Mouse (Mus musculus) layer of hippocampus, adult 9-11 months (tissue): ENCODE measurements around the gene Gemin5.
A peak's percentile ranks its signal among the peaks of the same experiment; 100 is the strongest.
"Not testable (repeated sequence)": the region's sequence is repeated elsewhere in the genome, so short reads cannot be mapped to it uniquely, and the experiment has no call there.

Experiments
- DNase-seq: peaks from one replicate; pipeline ENCODE4 v3.0.0; 2022

Gene Gemin5

DNA sequence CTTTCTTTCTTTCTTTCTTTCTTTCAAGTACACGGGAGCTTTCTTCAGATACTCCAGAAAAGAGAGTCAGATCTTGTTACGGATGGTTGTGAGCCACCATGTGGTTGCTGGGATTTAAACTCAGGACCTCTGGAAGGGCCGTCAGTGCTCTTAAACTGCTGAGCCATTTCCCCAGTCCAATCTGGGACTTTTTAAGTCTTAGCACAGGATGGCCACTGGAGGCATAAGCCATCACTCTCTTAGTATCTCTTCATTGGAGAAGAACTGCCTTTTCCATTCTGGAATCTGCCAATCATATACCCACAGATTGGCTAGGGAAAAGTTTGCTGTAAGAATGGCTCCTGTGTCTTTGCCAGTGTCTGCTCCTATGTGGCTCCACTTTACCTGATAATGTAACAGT is 61.3 kb downstream of the Gemin5 start:
- DNase-seq = no peak

- DNase-seq = peak; percentile 60
These were observed 64.0 kb downstream of the Gemin5 start for GRCm38 (mm10) chr11:58104351-58104791.

- DNase-seq = peak; percentile 99
These were observed 64.5 kb downstream of the Gemin5 start, which contains the start of gene Cnot8 for GRCm38 (mm10) chr11:58103697-58104306. Cnot8 (plus strand) TSS chr11:58104153.

GRCm38 (mm10) chr11:58103344-58103653 is 65.0 kb downstream of the Gemin5 start:
- no peak for DNase-seq

GRCm38 (mm10) chr11:58102581-58103343 is 65.6 kb downstream of the Gemin5 start:
- no peak for DNase-seq

DNA sequence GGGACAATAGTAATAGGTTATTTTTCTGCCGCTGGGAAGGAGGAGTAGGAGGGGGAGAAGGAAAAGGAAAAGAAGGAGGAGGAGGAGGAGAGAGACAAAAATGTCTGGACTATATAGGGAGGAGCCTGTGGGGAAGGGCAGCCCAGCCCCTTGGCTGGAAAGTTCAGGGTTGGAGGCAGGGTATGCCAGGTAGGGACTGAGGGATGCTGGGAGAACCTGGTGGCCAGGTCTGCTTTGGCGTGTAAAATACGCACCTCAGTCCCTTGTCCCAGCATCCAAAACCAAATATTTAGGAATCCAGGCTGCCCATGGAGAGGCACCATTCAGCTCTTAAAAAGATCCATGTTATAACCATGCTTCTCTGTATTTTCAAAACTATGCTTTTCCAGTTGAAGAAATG is 66.2 kb downstream of the Gemin5 start:
- DNase-seq = no peak

GRCm38 (mm10) chr11:58101194-58101720 is 67.1 kb downstream of the Gemin5 start:
- DNase-seq = no peak

DNA sequence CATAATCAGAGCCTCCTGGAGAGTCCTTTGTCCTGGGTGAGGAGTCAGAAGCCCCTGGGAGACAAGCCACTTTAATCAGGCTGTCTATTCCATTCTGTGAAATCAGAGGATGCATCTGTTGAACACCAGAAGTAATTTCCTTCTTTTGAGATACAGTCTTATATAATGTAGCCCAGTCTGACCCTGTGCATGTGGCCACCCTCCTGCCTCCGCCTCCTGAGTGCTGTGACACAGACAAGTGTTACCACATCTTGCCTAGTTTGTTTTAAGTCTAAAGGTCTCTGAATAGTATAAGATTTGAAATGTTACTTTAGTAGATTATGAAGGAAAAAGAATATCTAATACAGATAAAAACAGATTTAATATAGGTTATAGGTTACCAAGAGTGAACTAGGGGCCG is 68.3 kb downstream of the Gemin5 start:
- DNase-seq = no peak

DNA sequence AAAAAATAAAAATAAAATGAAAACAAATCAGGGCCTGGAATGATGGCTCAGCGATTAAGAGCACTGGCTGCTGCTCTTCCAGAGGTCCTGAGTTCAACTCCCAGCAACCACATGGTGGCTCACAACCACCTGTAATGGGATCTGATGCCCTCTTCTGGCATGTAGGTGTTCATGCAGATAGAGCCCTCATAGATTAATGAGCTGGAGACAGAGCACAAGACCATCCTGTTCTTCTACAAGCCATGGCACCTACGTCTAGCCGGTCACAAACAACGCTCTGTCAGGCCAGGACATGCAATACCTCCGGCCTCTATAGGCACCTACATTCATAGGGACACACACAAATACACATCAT is 70.0 kb downstream of the Gemin5 start:
- not testable (repeated sequence) for DNase-seq

DNA sequence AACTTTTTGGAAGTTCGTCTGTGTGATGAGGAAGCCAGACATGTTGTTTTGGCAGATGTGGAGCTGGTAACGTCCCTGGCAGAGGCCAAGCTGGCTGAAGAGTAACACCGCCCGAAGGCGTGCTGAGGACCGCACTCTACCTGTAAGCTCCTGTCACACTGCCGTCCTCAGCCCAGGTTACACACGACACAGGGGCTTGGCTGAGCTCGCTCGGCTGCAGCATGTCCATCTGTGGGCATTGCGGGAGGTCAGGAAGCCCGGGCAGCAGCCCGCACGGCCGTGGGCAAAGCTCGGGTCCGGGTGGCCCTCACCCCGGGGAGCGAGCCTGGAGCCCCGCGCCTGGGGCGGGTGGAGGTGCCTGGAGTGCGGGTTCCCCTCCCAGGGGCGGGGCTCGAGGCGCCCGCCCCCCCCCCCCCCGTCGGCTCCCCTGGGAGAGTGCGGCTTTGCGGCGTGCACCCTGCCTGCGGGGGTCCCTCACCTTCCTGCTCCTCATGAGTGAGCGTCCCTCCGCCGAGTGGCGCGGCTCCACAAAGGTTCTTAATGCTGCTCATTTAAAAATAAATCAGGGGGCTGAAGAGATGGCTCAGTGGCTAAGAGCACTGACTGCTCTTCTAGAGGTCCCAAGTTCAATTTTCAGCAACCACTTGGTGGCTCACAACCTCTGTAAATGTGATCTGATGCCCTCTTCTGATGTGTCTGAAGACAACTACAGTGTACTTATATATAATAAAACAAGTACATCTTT is 70.5 kb downstream of the Gemin5 start:
- DNase-seq = no peak

DNA sequence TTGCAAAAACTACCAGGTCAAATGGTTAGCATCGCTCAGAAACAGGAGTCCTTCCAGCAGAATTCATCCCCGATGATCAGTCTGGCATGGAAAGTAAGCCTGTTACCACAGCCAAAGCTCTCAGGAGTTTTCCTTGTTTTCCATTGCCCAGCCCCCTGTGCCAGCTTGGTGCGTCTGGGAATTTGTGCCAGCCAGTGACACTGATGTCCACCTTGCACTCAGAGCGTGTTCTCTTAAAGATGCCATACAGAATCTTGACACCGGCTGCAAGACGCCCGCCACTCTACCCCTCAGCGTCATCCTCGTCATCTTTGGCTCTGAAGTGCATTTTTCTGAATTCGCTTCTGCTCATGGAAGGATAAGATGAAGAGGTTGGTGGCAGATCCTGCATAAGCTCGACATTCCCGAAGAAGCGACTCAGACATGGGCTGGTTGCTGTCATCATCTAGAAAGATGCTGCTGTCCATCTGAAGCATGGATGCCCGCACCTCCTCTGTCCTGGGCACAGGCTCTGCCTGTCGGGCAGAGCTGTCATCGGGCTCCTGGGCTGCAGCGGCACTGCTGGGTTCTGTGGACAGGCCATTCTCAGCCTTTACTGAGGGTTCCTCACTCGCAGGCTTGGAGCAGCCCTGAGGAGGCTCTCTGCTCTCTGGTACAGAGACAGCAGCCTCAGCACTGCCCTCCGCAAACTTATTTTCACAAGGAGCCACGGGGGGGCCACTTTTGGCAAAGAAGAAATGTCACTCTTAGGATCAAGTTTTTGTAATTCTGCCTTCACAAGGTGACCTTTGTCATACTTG is 71.3 kb downstream of the Gemin5 start:
- no peak for DNase-seq

DNA sequence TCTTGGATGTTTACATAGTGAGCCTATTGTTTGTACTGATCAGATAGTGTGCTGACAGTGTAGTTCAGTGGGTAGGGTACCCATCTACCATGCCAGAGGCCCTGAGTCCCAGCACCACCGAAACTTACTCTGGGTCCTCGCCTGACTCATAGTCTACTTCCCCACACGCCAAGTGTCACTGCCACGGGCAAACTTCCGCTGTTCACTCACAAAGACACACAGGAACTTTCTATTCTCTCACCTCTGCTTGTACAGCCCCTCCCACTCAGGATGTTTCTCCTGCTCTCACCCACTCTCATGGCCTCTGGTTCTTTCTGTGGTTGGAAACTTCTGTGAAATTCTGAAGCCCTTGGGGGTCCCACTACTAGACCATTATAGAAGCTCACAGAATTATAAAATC is 72.2 kb downstream of the Gemin5 start:
- no peak for DNase-seq

DNA sequence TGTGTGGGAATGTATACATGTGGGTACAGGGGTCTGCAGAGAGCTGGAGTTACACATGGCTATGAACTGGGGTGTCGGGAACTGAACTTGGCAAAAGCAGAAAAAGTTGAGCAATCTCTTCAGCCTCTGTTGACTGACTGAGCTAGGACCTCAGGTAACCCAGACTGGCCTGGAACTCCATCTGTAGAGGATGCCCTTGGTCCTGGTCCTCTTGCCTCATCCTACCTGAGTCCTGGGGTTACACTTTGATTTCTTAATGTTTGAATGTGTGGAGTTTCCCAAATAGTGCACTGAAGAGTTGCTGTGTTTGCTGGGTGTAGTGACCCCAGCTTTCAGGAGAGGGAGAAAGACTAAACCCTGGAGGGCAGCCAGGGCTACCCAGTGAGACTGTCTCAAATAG is 72.8 kb downstream of the Gemin5 start:
- DNase-seq = no peak

GRCm38 (mm10) chr11:58094766-58095165 is 73.6 kb downstream of the Gemin5 start:
- no peak for DNase-seq

- DNase-seq = peak; percentile 14
These were observed 75.3 kb downstream of the Gemin5 start, which contains the start of gene Gm12248 for GRCm38 (mm10) chr11:58093021-58093528. Gm12248 (minus strand) TSS chr11:58093134.

DNA sequence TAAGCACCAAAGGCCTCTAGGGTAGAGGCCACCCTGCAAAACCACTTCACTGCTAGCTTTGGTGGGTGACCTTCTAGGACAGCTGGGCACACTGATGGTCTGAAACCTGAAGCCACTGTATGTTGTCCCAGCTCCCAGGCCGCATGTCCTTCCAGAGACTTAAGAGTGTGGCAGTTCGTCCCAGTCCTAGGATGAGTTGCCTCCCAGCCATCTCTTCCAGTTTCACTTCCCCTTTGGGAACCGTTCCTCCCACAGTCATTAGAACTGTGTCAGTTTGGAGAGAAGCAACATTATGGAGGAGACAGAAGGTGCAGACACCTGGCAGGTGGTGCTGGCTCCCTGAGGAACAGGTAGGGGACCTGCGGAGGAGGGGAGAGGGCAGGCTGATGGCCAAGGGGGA is 75.8 kb downstream of the Gemin5 start:
- no peak for DNase-seq

DNA sequence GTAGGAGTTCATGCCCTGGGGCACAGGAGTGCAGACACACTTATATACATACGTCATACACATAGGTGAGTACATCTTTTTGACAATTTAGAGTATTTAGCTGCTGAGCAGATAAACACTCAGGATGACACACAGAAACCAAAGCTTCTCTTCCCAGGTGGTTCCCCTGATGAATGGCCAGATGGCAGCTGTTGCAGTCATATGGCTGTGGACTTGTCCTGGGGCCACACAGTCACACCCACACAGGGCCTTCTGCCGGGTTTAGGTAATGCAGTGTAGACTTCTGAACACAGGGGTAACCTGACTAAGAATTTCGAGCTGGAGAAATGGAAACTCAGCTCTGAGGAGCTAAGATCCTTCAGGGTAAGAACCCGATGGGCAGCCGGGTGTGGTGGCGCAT is 86.6 kb downstream of the Gemin5 start:
- no peak for DNase-seq

- no peak for DNase-seq
These were observed 91.1 kb downstream of the Gemin5 start for GRCm38 (mm10) chr11:58077270-58077669.

DNA sequence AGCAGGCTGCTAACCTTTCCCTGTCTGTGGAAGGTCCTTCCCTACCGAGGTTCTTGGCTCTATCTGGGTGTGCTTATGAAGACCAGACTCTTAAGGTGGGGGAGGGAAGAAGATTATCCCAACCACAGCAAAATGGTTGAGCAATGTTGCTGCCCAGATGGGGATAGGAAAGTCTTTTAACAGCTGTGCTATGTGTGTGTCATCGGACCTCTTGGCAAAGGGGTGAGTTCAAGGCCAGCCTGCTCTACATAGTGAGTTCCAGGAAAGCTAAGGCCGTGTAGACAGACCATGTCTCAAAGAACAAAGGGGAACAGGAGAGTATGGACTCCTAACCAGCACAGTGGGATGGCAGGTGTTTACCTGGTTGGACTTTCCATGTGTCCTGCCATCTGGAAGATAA is 95.4 kb downstream of the Gemin5 start:
- DNase-seq = no peak
